Mouse (Mus musculus): ENCODE measurements around the gene Zc3h7b.

DNA sequence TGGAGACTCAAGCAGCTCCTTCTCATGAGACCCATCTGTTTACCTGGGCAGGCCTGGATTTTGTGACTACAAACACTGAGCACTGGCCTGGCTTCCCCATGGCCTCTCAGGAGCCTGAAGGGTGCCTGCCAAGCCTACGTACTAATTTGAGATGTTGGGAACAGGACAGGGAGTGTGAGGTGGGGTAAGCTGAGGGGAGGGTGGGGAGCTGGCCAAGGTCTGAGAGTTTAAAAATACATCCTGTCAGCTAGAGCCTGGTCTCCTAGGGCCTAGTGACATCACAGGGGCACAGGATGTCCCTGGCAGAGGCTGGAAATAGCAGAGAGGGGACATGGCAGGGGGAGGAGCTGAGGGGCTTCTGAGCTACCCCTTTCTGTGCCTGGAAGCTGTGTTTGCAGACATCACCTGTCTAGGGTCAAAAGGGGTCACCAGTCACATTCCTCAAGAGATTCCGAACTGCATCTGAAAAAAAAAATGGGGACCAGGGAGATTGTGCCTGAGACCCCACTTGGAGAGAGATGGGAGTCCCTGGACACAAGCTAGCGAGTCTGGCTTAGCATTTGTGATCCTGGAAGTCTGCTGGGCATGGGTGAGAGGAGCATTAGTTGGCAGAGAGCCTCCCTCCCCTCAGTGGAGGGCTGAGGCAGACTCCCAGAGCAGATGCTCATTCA, 89.4 kb downstream of the Zc3h7b start:
- TF ChIP-seq POLR2A (IDR thresholded peaks at IDR 0.05; ENCODE audit: borderline replicate concordance, insufficient read depth, low read length) = no peak
- no peak for TF ChIP-seq CTCF (IDR thresholded peaks at IDR 0.05; ENCODE audit: borderline replicate concordance, insufficient read depth, low read depth, low read length)

All from cerebellum, adult 2 months (tissue).